Mouse (Mus musculus): Measurements from ENCODE around the gene Cldn7. TPM values are rescaled to one million over a fixed set of nuclear protein-coding genes. Genes with fewer than 3 reads are reported as not detected.
"Not testable (repeated sequence)": the region's sequence is repeated elsewhere in the genome, so short reads cannot be mapped to it uniquely, and the experiment has no call there.

The Cldn7 gene
- polyA plus RNA-seq, 1 experiment from 2014 or later: 0.38 TPM

DNA sequence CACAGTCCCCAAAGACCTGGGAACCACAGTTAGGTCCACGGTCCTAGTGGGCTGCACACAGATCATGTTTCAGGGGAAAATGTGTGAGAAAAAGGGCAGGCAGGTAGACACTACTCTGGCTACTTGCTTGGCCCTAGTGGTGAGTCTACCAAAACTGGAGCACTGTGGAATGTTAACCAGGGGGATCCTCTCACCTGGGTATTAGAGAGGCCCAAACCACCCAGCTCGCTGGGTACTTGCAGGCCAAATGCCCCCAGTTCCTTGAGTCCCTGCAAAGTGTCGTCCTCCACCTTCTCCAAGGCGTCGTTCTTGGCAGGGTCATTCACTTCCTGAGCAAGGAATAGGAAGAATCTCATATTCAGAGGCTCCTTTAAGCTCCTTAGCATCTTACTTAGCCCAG is 49.5 kb downstream of the Cldn7 start:
- Histone ChIP-seq H3K36me3 (peaks cover 48% of the 10 kb centered on the region), H3K27me3 (no peaks in the 10 kb centered on the region), H3K4me1 (replicated peaks) (peaks cover 40% of the 10 kb centered on the region), H3K9me3 (no peaks in the 10 kb centered on the region), H3K9ac (peak overlapping the region; percentile 14; the same call in 1 of the 2 replicates), H3K4me2 (0 out of 2 replicates have a peak overlapping the region, but pooled peaks have one; percentile 90), H3K4me3 (peak overlapping the region; percentile 62; the same call in 1 of the 2 replicates), H3K27ac (peak overlapping the region; percentile 82; the same call in 1 of the 2 replicates)
- 62% methylated on average over 5 of the region's 5 CpGs for WGBS
- no peak for ATAC-seq (ENCODE audit: low FRiP score)

DNA sequence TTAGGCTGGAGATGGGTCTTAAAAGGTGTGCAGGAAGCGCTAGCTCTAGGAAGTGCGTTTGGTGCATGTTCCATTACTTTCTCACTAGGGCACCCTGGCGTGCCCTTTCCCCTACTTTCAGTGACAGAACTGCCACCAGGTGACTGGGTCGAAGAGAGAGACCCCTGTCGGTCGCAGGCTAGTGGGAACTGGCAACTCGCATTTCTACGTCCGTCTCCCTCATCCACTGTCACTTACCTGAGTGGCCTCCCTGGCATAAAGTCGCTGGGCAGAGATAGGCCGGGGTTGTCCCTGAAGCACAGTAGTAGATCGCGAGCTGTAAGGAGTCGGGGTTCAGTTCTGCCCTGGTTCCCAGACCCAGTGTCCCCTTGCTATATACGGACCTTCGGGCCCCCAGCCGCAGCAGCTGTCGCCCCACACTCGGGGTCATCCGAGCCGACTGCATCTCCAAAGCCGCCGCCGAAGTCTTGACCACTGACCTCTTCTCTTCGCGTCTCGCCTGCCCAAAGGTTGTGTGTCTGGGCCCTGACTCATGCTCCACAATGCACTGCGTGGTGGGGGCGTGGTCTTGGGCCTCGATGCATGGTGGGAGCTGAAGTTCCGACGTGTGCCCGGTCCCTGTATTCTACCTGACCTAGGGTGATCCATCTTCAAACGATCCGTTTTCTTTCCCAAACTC is 50.4 kb downstream of the Cldn7 start, which contains the start of gene Acadvl:
Gene Acadvl, minus strand, starts transcription at position 532 of the 679 bp plus-strand sequence.
- H3K9ac ChIP-seq: peak within 1 kb of the TSS; percentile 89
- peaks cover 50% of the 10 kb centered on the region for H3K4me1 ChIP-seq (replicated peaks)
- WGBS: under 1% methylated on average over 35 of the region's 35 CpGs
- ATAC-seq (ENCODE audit: low FRiP score): peak; percentile 82
- peak within 1 kb of the TSS; percentile 82 for H3K27ac ChIP-seq
- peak within 1 kb of the TSS; percentile 62 for H3K4me3 ChIP-seq
- no peaks in the 10 kb centered on the region for H3K27me3 ChIP-seq
- peaks cover 38% of the 10 kb centered on the region for H3K36me3 ChIP-seq
- peak within 1 kb of the TSS; percentile 90 for H3K4me2 ChIP-seq
- no peaks in the 10 kb centered on the region for H3K9me3 ChIP-seq

DNA sequence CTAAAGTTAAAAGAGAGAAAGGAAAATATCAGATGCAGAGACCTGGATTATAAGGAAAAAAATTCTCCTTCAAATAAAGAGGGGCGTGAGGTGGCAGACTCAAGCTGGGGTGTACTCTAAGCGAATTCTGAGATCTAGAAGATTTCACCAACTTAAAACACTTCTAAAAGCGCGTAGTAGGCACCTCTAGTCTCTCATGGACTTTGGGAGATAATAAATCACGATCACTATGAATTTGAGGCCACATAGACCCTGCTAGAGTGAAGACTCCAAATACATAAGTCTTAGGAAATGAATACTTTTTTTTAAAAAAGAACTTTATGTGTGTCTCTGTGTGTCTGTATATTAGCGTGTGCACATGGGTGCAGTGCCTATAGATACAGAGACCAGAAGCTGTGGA is 51.1 kb downstream of the Cldn7 start:
- Histone ChIP-seq H3K36me3 (peaks cover 32% of the 10 kb centered on the region), H3K27me3 (no peaks in the 10 kb centered on the region), H3K9me3 (no peaks in the 10 kb centered on the region), H3K27ac (no peak overlapping the region), H3K4me3 (no peak overlapping the region), H3K4me1 (replicated peaks) (peaks cover 56% of the 10 kb centered on the region), H3K9ac (no peak overlapping the region), H3K4me2 (peak overlapping the region; percentile 90)
- WGBS: 68% methylated on average over 6 of the region's 6 CpGs
- ATAC-seq (ENCODE audit: low FRiP score): no peak

DNA sequence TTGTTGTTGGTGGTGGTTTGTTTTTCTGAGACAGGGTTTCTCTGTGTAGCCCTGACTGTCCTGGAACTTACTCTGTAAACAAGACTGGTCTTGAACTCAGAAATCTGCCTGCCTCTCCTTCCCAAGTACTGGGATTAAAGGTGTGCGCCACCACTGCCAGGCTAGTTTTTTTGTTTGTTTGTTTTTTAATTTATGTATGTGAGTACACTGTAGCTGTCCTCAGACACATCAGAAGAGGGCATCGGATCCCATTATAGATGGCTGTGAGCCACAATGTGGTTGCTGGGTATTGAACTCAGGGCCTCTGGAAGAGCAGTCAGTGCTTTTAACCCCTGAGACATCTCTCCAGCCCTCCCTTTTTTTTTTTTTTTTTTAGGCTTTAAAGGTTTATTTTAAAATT is 51.6 kb downstream of the Cldn7 start:
- WGBS: 78% methylated on average over 2 of the region's 2 CpGs
- H3K4me2 ChIP-seq; H3K9me3 ChIP-seq; H3K9ac ChIP-seq; H3K4me3 ChIP-seq; H3K27ac ChIP-seq; H3K27me3 ChIP-seq; ATAC-seq (ENCODE audit: low FRiP score): not testable (repeated sequence)
- Histone ChIP-seq H3K4me1 (replicated peaks) (peaks cover 59% of the 10 kb centered on the region), H3K36me3 (peaks cover 27% of the 10 kb centered on the region)

DNA sequence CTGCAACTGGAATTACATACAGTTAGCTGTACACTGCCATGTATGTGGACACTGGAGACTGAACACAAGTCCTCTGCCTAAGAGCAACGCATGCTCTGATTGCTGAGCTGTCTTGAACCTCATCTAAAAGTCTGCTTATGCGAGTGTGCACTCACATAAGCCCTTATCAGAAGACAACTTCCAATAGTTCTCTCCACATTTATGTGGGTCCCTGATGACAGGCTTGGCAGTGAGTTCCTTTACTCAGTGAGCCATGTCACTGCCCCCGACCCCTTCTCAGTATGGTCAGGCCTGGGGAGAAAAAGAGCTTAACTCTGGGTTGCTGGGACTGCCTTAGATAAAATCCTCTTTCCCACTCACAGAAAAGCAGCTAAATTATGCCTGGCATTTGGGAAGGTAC is 52.1 kb downstream of the Cldn7 start, which contains the start of gene Dlg4:
Gene Dlg4, plus strand, starts transcription at position 274 of the 400 bp plus-strand sequence.
- Histone ChIP-seq H3K4me1 (replicated peaks) (peaks cover 59% of the 10 kb centered on the region), H3K27ac (peak within 1 kb of the TSS; percentile 96), H3K36me3 (peaks cover 22% of the 10 kb centered on the region), H3K27me3 (no peaks in the 10 kb centered on the region), H3K4me2 (peak within 1 kb of the TSS; percentile 90), H3K9me3 (no peaks in the 10 kb centered on the region), H3K4me3 (peak within 1 kb of the TSS; percentile 77), H3K9ac (peak within 1 kb of the TSS; percentile 97)
- ATAC-seq (ENCODE audit: low FRiP score): no peak
- WGBS: 84% methylated on average over 3 of the region's 3 CpGs

DNA sequence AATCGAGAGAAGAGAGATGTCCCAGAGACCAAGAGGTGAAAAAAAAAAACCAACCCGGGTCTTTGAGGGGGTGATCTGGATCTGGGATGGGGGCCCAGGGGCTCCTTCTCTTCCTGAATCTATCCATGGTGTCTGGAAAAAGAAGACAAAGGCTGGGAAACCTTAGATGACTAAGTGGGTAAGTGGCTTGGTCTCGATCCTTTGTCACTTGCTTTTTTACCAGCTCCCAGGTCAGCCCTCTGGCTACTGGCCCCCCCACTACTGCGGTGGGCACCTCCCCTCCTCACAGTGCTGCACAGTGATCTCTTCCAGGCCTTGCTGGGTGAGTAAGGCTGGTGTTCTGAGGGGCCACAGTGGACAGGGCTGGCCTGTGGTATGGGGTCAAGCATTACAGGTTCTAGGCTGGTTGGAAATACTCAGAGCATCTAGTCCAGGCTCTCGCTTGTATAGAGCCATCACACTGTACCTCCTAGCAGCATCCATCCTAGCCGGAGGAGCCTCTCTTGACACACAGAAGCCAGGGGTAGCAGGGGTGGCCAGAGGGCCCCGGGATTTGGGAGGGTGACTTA is 52.7 kb downstream of the Cldn7 start:
- H3K27ac ChIP-seq: peak overlapping the region; percentile 96
- WGBS: 55% methylated on average over 7 of the region's 7 CpGs
- H3K4me2 ChIP-seq: peak overlapping the region; percentile 90
- H3K4me3 ChIP-seq: peak overlapping the region; percentile 77
- peaks cover 16% of the 10 kb centered on the region for H3K36me3 ChIP-seq
- peaks cover 65% of the 10 kb centered on the region for H3K4me1 ChIP-seq (replicated peaks)
- no peak for ATAC-seq (ENCODE audit: low FRiP score)
- peak overlapping the region; percentile 97 for H3K9ac ChIP-seq
- H3K27me3 ChIP-seq: no peaks in the 10 kb centered on the region
- H3K9me3 ChIP-seq: no peaks in the 10 kb centered on the region

MicroRNA genes within 50 kb of the gene (microRNA counts, 519-probe panel; counts per million panel counts)
- microRNA mmu-miR-324-3p (51.3 counts per million), microRNA mmu-miR-324-5p (3,897 counts per million, percentile 59 among the panel's probes with 10 or more counts)

Small RNA genes lying within 50 kb of the gene (microRNA-seq; reads per million reads assigned to microRNA genes)
- gene Gm44349 (not detected), gene Mir324 (3,397 reads per million, percentile 86 among the genes with 10 or more reads in this experiment)

Other genes starting within 250 kb of the Cldn7 start
- gene Polr2a, start 206.1 kb upstream of the Cldn7 start, polyA plus RNA-seq (2015; fragmentation: Nextera tagmentation; extraction: Ambion mirVana): 18.8 and 20.4 TPM in 2 replicates
- gene Slc35g3, start 202.8 kb upstream of the Cldn7 start, polyA plus RNA-seq (2015; fragmentation: Nextera tagmentation; extraction: Ambion mirVana): 0.35 and 0.87 TPM in 2 replicates
- 3.2 TPM in 2 replicates for gene Zbtb4, start 198.9 kb upstream of the Cldn7 start, polyA plus RNA-seq (2015; fragmentation: Nextera tagmentation; extraction: Ambion mirVana)
- gene Chrnb1, start 168.8 kb upstream of the Cldn7 start, polyA plus RNA-seq (2015; fragmentation: Nextera tagmentation; extraction: Ambion mirVana): 1.5 and 2.6 TPM in 2 replicates
- 4.8 and 5.5 TPM in 2 replicates for gene Fgf11, start 162.9 kb upstream of the Cldn7 start, polyA plus RNA-seq (2015; fragmentation: Nextera tagmentation; extraction: Ambion mirVana)
- gene Tmem102, start 159.2 kb upstream of the Cldn7 start, polyA plus RNA-seq (2015; fragmentation: Nextera tagmentation; extraction: Ambion mirVana): 1.1 TPM in 2 replicates
- gene Gm39566, start 149.5 kb upstream of the Cldn7 start, polyA plus RNA-seq (2015; fragmentation: Nextera tagmentation; extraction: Ambion mirVana): not detected in 2 replicates
- 0.10 TPM in 1 of 2 replicates, not detected in the other for gene Spem2, start 146.3 kb upstream of the Cldn7 start, polyA plus RNA-seq (2015; fragmentation: Nextera tagmentation; extraction: Ambion mirVana)
- gene Spem1, start 142.6 kb upstream of the Cldn7 start, polyA plus RNA-seq (2015; fragmentation: Nextera tagmentation; extraction: Ambion mirVana): 0.70 and 0.81 TPM in 2 replicates
- 21.4 and 22.0 TPM in 2 replicates for gene Nlgn2, start 127.0 kb upstream of the Cldn7 start, polyA plus RNA-seq (2015; fragmentation: Nextera tagmentation; extraction: Ambion mirVana)
- gene Tmem256, start 126.3 kb upstream of the Cldn7 start, polyA plus RNA-seq (2015; fragmentation: Nextera tagmentation; extraction: Ambion mirVana): 368 and 374 TPM in 2 replicates
- 51.7 and 53.7 TPM in 2 replicates for gene Plscr3, start 118.4 kb upstream of the Cldn7 start, polyA plus RNA-seq (2015; fragmentation: Nextera tagmentation; extraction: Ambion mirVana)
- 0.13 and 0.23 TPM in 2 replicates for gene Tnk1, start 106.0 kb upstream of the Cldn7 start, polyA plus RNA-seq (2015; fragmentation: Nextera tagmentation; extraction: Ambion mirVana)
- not detected in 2 replicates for gene Tmem95, start 86.8 kb upstream of the Cldn7 start, polyA plus RNA-seq (2015; fragmentation: Nextera tagmentation; extraction: Ambion mirVana)
- gene Kctd11, start 83.4 kb upstream of the Cldn7 start, polyA plus RNA-seq (2015; fragmentation: Nextera tagmentation; extraction: Ambion mirVana): 2.0 and 2.5 TPM in 2 replicates
- 0.17 and 0.52 TPM in 2 replicates for gene Acap1, start 69.2 kb upstream of the Cldn7 start, polyA plus RNA-seq (2015; fragmentation: Nextera tagmentation; extraction: Ambion mirVana)
- 10.3 and 11.7 TPM in 2 replicates for gene 2810408A11Rik, start 63.8 kb upstream of the Cldn7 start, polyA plus RNA-seq (2015; fragmentation: Nextera tagmentation; extraction: Ambion mirVana)
- gene Neurl4, start 63.7 kb upstream of the Cldn7 start, polyA plus RNA-seq (2015; fragmentation: Nextera tagmentation; extraction: Ambion mirVana): 18.8 and 22.6 TPM in 2 replicates
- 72.4 and 77.3 TPM in 2 replicates for gene Gps2, start 50.9 kb upstream of the Cldn7 start, polyA plus RNA-seq (2015; fragmentation: Nextera tagmentation; extraction: Ambion mirVana)
- gene Eif5a, start 42.8 kb upstream of the Cldn7 start, polyA plus RNA-seq (2015; fragmentation: Nextera tagmentation; extraction: Ambion mirVana): 1,129 and 1,134 TPM in 2 replicates
- 4.0 and 7.1 TPM in 2 replicates for gene Ybx2, start 29.0 kb upstream of the Cldn7 start, polyA plus RNA-seq (2015; fragmentation: Nextera tagmentation; extraction: Ambion mirVana)
- gene Slc2a4, start 16.6 kb upstream of the Cldn7 start, polyA plus RNA-seq (2015; fragmentation: Nextera tagmentation; extraction: Ambion mirVana): 3.9 and 4.0 TPM in 2 replicates
- 22.4 and 22.7 TPM in 2 replicates for gene Ctdnep1, start 16.4 kb downstream of the Cldn7 start, polyA plus RNA-seq (2015; fragmentation: Nextera tagmentation; extraction: Ambion mirVana)
- 149 and 154 TPM in 2 replicates for gene Elp5, start 17.7 kb downstream of the Cldn7 start, polyA plus RNA-seq (2015; fragmentation: Nextera tagmentation; extraction: Ambion mirVana)
- gene Gabarap, start 26.4 kb downstream of the Cldn7 start, polyA plus RNA-seq (2015; fragmentation: Nextera tagmentation; extraction: Ambion mirVana): 670 and 709 TPM in 2 replicates
- gene Phf23, start 31.0 kb downstream of the Cldn7 start, polyA plus RNA-seq (2015; fragmentation: Nextera tagmentation; extraction: Ambion mirVana): 72.9 and 74.8 TPM in 2 replicates
- 26.8 and 28.6 TPM in 2 replicates for gene Dvl2, start 35.8 kb downstream of the Cldn7 start, polyA plus RNA-seq (2015; fragmentation: Nextera tagmentation; extraction: Ambion mirVana)
- gene Acadvl, start 50.6 kb downstream of the Cldn7 start, polyA plus RNA-seq (2015; fragmentation: Nextera tagmentation; extraction: Ambion mirVana): 56.9 and 59.4 TPM in 2 replicates
- gene Dlg4, start 52.2 kb downstream of the Cldn7 start, polyA plus RNA-seq (2015; fragmentation: Nextera tagmentation; extraction: Ambion mirVana): 28.1 TPM in 2 replicates
- gene Asgr1, start 89.3 kb downstream of the Cldn7 start, polyA plus RNA-seq (2015; fragmentation: Nextera tagmentation; extraction: Ambion mirVana): 1.5 and 1.7 TPM in 2 replicates
- gene Asgr2, start 127.9 kb downstream of the Cldn7 start, polyA plus RNA-seq (2015; fragmentation: Nextera tagmentation; extraction: Ambion mirVana): not detected in 2 replicates
- gene Mgl2, start 165.6 kb downstream of the Cldn7 start, polyA plus RNA-seq (2015; fragmentation: Nextera tagmentation; extraction: Ambion mirVana): 0.88 and 0.95 TPM in 2 replicates
- 0.47 and 1.3 TPM in 2 replicates for gene Clec10a, start 191.4 kb downstream of the Cldn7 start, polyA plus RNA-seq (2015; fragmentation: Nextera tagmentation; extraction: Ambion mirVana)
- gene Slc16a11, start 248.0 kb downstream of the Cldn7 start, polyA plus RNA-seq (2015; fragmentation: Nextera tagmentation; extraction: Ambion mirVana): 3.1 and 4.6 TPM in 2 replicates

All from hindbrain, embryonic 13.5 days (tissue).